In genomic region chr16:13764519-13764918, GRCm38 (mm10) we compare ENCODE assay signal across 34 mouse cellular contexts. TPM values are rescaled to one million over a fixed set of nuclear protein-coding genes. Genes with fewer than 3 reads are reported as not detected.
DNase-seq lines count a peak whose midpoint lies in the region; ATAC-seq and TF ChIP-seq lines count a peak whose summit lies in the region.
"Had no signal": no experiment of that assay in that cellular context is flagged by ENCODE, and none has a peak within 500 bp of the region (broad histone marks: within the 10 kb centered on the region; RNA-seq: fewer than 3 reads in every experiment).

No protein-coding gene starts in this region.

- H3K36me3 ChIP-seq in E14TG2a.4 (ENCODE audit: insufficient read depth, low read length) = peaks cover 9% of the 10 kb centered on the region
- no peaks in the 10 kb centered on the region for H3K36me3 ChIP-seq in ES-Bruce4 (ENCODE audit: control insufficient read depth, insufficient read depth, low read length, poor library complexity, severe bottlenecking)
- H3K36me3 ChIP-seq in forebrain, embryonic 14.5 days (ENCODE audit: control insufficient read depth, insufficient read depth, low read length) = no peaks in the 10 kb centered on the region
- H3K36me3 ChIP-seq: embryonic facial prominence, embryonic 13.5 days; forebrain, embryonic 12.5 days; heart, embryonic 10.5 days; heart, embryonic 13.5 days; hindbrain, embryonic 12.5 days; hindbrain, embryonic 15.5 days had no signal

- peak overlapping the region; percentile 72; the same call in 1 of the 2 replicates for H3K27ac ChIP-seq in ES-Bruce4 (ENCODE audit: insufficient read depth, low read length)
- H3K27ac ChIP-seq in forebrain, embryonic 14.5 days (ENCODE audit: low read depth, low read length) = no peak overlapping the region
- H3K27ac ChIP-seq: embryonic facial prominence, embryonic 13.5 days; forebrain, embryonic 12.5 days; gastrocnemius, adult 2 months; heart, adult 2 months; heart, embryonic 10.5 days; heart, embryonic 13.5 days; hindbrain, embryonic 12.5 days; hindbrain, embryonic 15.5 days had no signal

- no peaks in the 10 kb centered on the region for H3K9me3 ChIP-seq in E14TG2a.4 (ENCODE audit: low read length)
- no peaks in the 10 kb centered on the region for H3K9me3 ChIP-seq in ES-Bruce4 (replicated peaks; ENCODE audit: control insufficient read depth, insufficient read depth, low read length, poor library complexity, severe bottlenecking)
- H3K9me3 ChIP-seq in forebrain, embryonic 14.5 days (replicated peaks; ENCODE audit: control insufficient read depth, low read length) = no peaks in the 10 kb centered on the region
- H3K9me3 ChIP-seq: embryonic facial prominence, embryonic 13.5 days; forebrain, embryonic 12.5 days; heart, embryonic 10.5 days; heart, embryonic 13.5 days; hindbrain, embryonic 12.5 days; hindbrain, embryonic 15.5 days had no signal

- H3K4me1 ChIP-seq in E14TG2a.4 (replicated peaks; ENCODE audit: low read depth, low read length) = peaks cover 49% of the 10 kb centered on the region
- H3K4me1 ChIP-seq in ES-Bruce4 (ENCODE audit: control insufficient read depth, insufficient read depth, low read length) = no peaks in the 10 kb centered on the region
- H3K4me1 ChIP-seq in forebrain, embryonic 14.5 days (ENCODE audit: control insufficient read depth, insufficient read depth, low read length) = no peaks in the 10 kb centered on the region
- H3K4me1 ChIP-seq: embryonic facial prominence, embryonic 13.5 days; forebrain, embryonic 12.5 days; heart, embryonic 10.5 days; heart, embryonic 13.5 days; hindbrain, embryonic 12.5 days; hindbrain, embryonic 15.5 days had no signal

- TF ChIP-seq EP300 in ES-Bruce4 (IDR thresholded peaks at IDR 0.05; ENCODE audit: insufficient read depth, low read depth, low read length) = no peak

- TF ChIP-seq CTCF in E14TG2a.4 (conservative IDR thresholded peaks at IDR 0.05; ENCODE audit: low read length) = no peak
- no peak for TF ChIP-seq CTCF in ES-Bruce4 (IDR thresholded peaks at IDR 0.05; ENCODE audit: low read depth, low read length)

- H3K4me2 ChIP-seq in forebrain, embryonic 14.5 days (ENCODE audit: low read length) = no peak overlapping the region
- H3K4me2 ChIP-seq: embryonic facial prominence, embryonic 13.5 days; forebrain, embryonic 12.5 days; heart, embryonic 13.5 days; hindbrain, embryonic 12.5 days; hindbrain, embryonic 15.5 days had no signal

- intact Hi-C loops in gastrocnemius, postnatal 36 days (cut with DNase I) = no loop called here

- DNase-seq in ZHBTc4 (ENCODE audit: low read depth, low spot score) = peak; percentile 72
- DNase-seq in embryo, embryonic 11 days = peak; percentile 4
- DNase-seq in forebrain, embryonic 14.5 days (ENCODE audit: low spot score) = no peak
- no peak for DNase-seq in urinary bladder, postnatal 4 days (ENCODE audit: low spot score in 2 of 2)
- DNase-seq in gastrocnemius, postnatal 36 days = no peak
- DNase-seq: adrenal gland, adult 2 months; adrenal gland, postnatal 14 days; cerebellum, adult 11-12 months; cerebellum, adult 8-10 months; cerebellum, postnatal 10 days; cerebellum, postnatal 36 days; gastrocnemius, adult 2 months; gastrocnemius, postnatal 14 days; heart, adult 2 months; kidney, adult 2 months had no signal

- H3K4me3 ChIP-seq in E14TG2a.4 (replicated peaks; ENCODE audit: low read length) (peak overlapping the region; percentile 57), ES-Bruce4 (ENCODE audit: low read depth, low read length) (no peak overlapping the region)
- H3K4me3 ChIP-seq in forebrain, embryonic 14.5 days (ENCODE audit: low read depth, low read length) = no peak overlapping the region
- H3K4me3 ChIP-seq: embryonic facial prominence, embryonic 13.5 days; erythroblast, embryonic 14.5 days; forebrain, embryonic 12.5 days; gastrocnemius, adult 2 months; heart, adult 2 months; heart, embryonic 10.5 days; heart, embryonic 13.5 days; hindbrain, embryonic 12.5 days; hindbrain, embryonic 15.5 days had no signal

- 83% methylated on average over 3 of the region's 3 CpGs for WGBS in forebrain, embryonic 14.5 days

- H3K9ac ChIP-seq in ES-Bruce4 (ENCODE audit: low read depth, poor library complexity, severe bottlenecking) = no peak overlapping the region
- H3K9ac ChIP-seq in forebrain, embryonic 14.5 days (ENCODE audit: low read length) = no peak overlapping the region
- H3K9ac ChIP-seq: embryonic facial prominence, embryonic 13.5 days; forebrain, embryonic 12.5 days; heart, embryonic 13.5 days; hindbrain, embryonic 12.5 days; hindbrain, embryonic 15.5 days had no signal

- no peak for TF ChIP-seq POLR2A in ES-Bruce4 (IDR thresholded peaks at IDR 0.05; ENCODE audit: insufficient read depth, low read length)

- no peaks in the 10 kb centered on the region for H3K27me3 ChIP-seq in E14TG2a.4 (ENCODE audit: insufficient read depth, low read length)
- no peaks in the 10 kb centered on the region for H3K27me3 ChIP-seq in ES-Bruce4 (ENCODE audit: control insufficient read depth, insufficient read depth, low read length, poor library complexity, severe bottlenecking)
- no peaks in the 10 kb centered on the region for H3K27me3 ChIP-seq in forebrain, embryonic 14.5 days (replicated peaks; ENCODE audit: control insufficient read depth, insufficient read depth, low read length)
- H3K27me3 ChIP-seq: embryonic facial prominence, embryonic 13.5 days; forebrain, embryonic 12.5 days; heart, embryonic 13.5 days; hindbrain, embryonic 12.5 days; hindbrain, embryonic 15.5 days had no signal

- no peak for ATAC-seq in forebrain, embryonic 14.5 days
- ATAC-seq: CD4-positive, CD25-positive, alpha-beta regulatory T cell, adult 4 months; forebrain, embryonic 16.5 days; intestine, postnatal 0 days had no signal

RNA-seq across cellular contexts. Expression of gene Rrn3, which starts 16.0 kb away (rescaled TPM):
- polyA plus RNA-seq in ES-Bruce4 (2011; ENCODE audit: insufficient read depth, insufficient read length, low read depth, missing spikeins) = 131 and 134 TPM in 2 replicates
- 70.7 and 76.2 TPM in 2 replicates for polyA plus RNA-seq in forebrain, embryonic 14.5 days (2014; fragmentation: Nextera tagmentation; extraction: Ambion mirVana)
- total RNA-seq in gastrocnemius, postnatal 36 days (2021) = 10 to 100 TPM; 29.9 to 32.7 TPM

RNA-seq across cellular contexts. Expression of gene Pla2g10, which starts 33.7 kb away (rescaled TPM):
- 7.8 and 11.8 TPM in 2 replicates for polyA plus RNA-seq in ES-Bruce4 (2011; ENCODE audit: insufficient read depth, insufficient read length, low read depth, missing spikeins)
- 0.16 TPM in 1 of 2 replicates, not detected in the other for polyA plus RNA-seq in forebrain, embryonic 14.5 days (2014; fragmentation: Nextera tagmentation; extraction: Ambion mirVana)
- total RNA-seq in gastrocnemius, postnatal 36 days (2021) = not detected
- total RNA-seq: adrenal gland, adult 2 months; adrenal gland, postnatal 14 days; adrenal gland, postnatal 4 days; gastrocnemius, adult 2 months; gastrocnemius, postnatal 14 days; heart, adult 2 months; heart, postnatal 25 days; hematopoietic stem cell, adult 5-6 weeks; MEL had no signal
- polyA plus RNA-seq: adrenal gland, adult 2 months; C2C12; CD4-positive, CD25-positive, alpha-beta regulatory T cell, adult 4 months; cortical plate, adult 2 months; erythroblast, embryonic 14.5 days; forebrain, embryonic 16.5 days; kidney, embryonic 14.5 days had no signal

RNA-seq across cellular contexts. Expression of gene Ntan1, which starts 54.1 kb away (rescaled TPM):
- 57.6 and 61.3 TPM in 2 replicates for polyA plus RNA-seq in ES-Bruce4 (2011; ENCODE audit: insufficient read depth, insufficient read length, low read depth, missing spikeins)
- 218 and 239 TPM in 2 replicates for polyA plus RNA-seq in forebrain, embryonic 14.5 days (2014; fragmentation: Nextera tagmentation; extraction: Ambion mirVana)
- total RNA-seq in gastrocnemius, postnatal 36 days (2021) = 10 to 100 TPM; 37.3 to 39.9 TPM

Comparison
In these comparisons a context has a peak if more than half of its experiments do, and no peak if none do; other contexts are left out.
1. DNase-seq: peak in ZHBTc4 (single experiment) and embryo, embryonic 11 days (single experiment); none in forebrain, embryonic 14.5 days (single experiment), urinary bladder, postnatal 4 days (0 of 2) and gastrocnemius, postnatal 36 days (0 of 2).